Mouse (Mus musculus): ENCODE data around the gene Tor1a. TPM values are rescaled to one million over a fixed set of nuclear protein-coding genes. Genes with fewer than 3 reads are reported as not detected.

Tor1a gene
- polyA plus RNA-seq (2017; shearing (Covaris generic)) = 89.6 TPM

DNA sequence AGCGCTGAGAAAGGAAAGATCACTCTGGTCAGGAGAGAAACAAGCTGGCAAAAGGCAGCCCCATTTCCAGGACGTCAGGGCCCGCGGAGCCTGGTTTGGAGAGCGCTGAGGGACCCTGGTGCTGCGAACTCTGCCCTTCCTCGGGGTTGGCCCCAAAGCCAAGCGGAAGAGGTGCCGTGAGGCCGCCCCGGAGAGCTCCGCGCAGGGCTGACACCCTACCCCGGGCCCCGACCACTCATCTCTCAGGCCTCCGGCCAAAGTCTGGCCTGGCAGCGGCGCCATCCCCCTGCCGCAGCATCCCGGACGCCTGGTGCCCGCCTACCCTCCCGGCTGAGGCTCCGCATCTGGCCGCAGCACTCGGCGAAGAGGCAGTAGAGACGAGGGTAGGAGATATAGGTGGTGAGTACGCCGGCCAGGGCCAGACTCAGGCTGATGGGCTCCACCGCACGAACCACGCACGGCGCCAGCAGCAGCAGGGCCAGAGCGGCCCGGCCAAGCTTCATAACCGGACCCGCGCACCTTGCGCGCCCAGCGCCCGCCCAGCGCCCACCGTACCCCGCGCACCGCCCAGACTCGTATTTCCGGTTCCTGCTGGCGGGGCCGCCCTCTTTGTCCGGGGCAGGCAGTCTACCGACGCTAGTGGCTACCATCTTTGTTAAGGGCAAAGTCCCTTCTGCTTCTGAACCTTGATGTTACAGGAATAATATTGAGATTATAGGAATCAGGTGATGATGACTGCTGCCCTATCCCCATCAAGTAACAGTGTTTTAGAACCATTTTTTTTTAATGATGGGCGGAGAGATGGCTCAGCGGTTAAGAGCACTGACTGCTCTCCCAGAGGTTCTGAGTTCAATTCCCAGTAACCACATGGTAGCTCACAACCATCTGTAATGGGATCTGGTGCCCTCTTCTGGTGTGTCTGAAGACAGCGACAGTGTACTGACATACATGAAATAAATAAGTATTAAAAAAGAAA is at the start of gene Tor1a:
Gene Tor1a, minus strand, starts transcription at position 582 of the 976 bp plus-strand sequence.

GRCm38 (mm10) chr2:30981790-30982513 is 14.2 kb upstream of the Tor1a start, which contains the start of the genes BC005624 and Usp20:
BC005624 (minus strand) TSS chr2:30982201.
Usp20 (plus strand) TSS chr2:30982279.

GRCm38 (mm10) chr2:30952824-30953490 is 14.8 kb downstream of the Tor1a start, which contains the start of gene Tor1b:
Tor1b (plus strand) TSS chr2:30952959.

GRCm38 (mm10) chr2:30929483-30930045 is 38.2 kb downstream of the Tor1a start, which contains the start of gene Ptges:
Ptges (minus strand) TSS chr2:30929863.

Other genes starting within 250 kb of the Tor1a start
- 2.1 TPM for gene 1700001O22Rik, start 164.3 kb downstream of the Tor1a start, polyA plus RNA-seq (2017; shearing (Covaris generic))
- gene Ntmt1, start 160.1 kb downstream of the Tor1a start, polyA plus RNA-seq (2017; shearing (Covaris generic)) = 32.3 TPM
- gene Asb6, start 137.6 kb downstream of the Tor1a start, polyA plus RNA-seq (2017; shearing (Covaris generic)) = 53.3 TPM
- not detected for gene Prrx2, start 133.0 kb downstream of the Tor1a start, polyA plus RNA-seq (2017; shearing (Covaris generic))
- not detected for gene Ptges, start 38.1 kb downstream of the Tor1a start, polyA plus RNA-seq (2017; shearing (Covaris generic))
- 32.1 TPM for gene Tor1b, start 15.0 kb downstream of the Tor1a start, polyA plus RNA-seq (2017; shearing (Covaris generic))
- gene BC005624, start 14.3 kb upstream of the Tor1a start, polyA plus RNA-seq (2017; shearing (Covaris generic)) = 74.9 TPM
- gene Usp20, start 14.3 kb upstream of the Tor1a start, polyA plus RNA-seq (2017; shearing (Covaris generic)) = 24.6 TPM
- 116 TPM for gene Fnbp1, start 174.1 kb upstream of the Tor1a start, polyA plus RNA-seq (2017; shearing (Covaris generic))
- 50.4 TPM for gene Gpr107, start 184.4 kb upstream of the Tor1a start, polyA plus RNA-seq (2017; shearing (Covaris generic))